Mouse (Mus musculus): ENCODE data around the gene Slc38a7.

DNA sequence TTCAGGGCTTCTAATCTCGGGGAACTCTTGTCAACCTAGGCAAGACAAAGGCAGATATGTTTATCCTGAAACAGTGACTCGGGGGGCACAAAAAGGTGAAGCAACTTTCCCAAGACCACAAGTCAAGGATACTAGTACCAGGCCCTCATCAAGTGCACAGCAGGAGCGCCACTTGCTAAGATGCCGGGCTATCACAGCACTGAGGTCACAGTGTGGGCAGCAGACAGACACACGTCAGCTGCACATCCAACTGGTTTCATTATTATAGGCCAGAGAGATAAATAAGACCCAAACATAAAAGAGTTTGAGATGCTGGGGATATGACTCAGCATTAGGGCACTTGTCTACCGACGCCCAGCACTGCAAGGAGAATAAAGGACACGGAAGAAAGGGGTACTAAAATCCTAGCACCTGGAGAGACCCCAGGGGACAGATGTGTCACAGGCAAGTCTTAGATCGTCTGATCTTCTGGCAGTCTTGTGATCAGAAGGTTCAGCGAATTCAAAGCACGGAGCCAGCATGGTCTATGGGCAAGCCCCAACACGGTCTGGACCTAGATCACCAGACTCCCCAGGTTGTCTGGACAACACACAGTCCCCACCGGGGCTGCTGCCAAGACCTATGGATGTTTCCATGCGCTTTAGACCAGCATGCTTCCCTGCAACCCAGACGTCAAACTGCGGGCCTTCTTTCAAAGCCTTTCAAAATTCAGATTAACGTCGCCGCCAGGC, 4.4 kb downstream of the Slc38a7 start:
- TF ChIP-seq CTCF (IDR thresholded peaks at IDR 0.05; ENCODE audit: borderline replicate concordance, insufficient read depth, low read depth, low read length) (no peak), POLR2A (IDR thresholded peaks at IDR 0.05; ENCODE audit: borderline replicate concordance, insufficient read depth, low read length) (no peak)

Data from cerebellum, adult 2 months (tissue).